ENCODE assay signal across 8 mouse cellular contexts in genomic region chr19:44519152-44519551, GRCm38 (mm10).
DNase-seq lines count a peak whose midpoint lies in the region.

No protein-coding gene starts in this region.

- DNase-seq in cerebellum, postnatal 10 days: peak; percentile 32 to 40
- no peak for DNase-seq in cerebellum, postnatal 36 days
- peak; percentile 29 for DNase-seq in urinary bladder, postnatal 14 days (ENCODE audit: low spot score)
- no peak for DNase-seq in urinary bladder, postnatal 25 days (ENCODE audit: low spot score)
- DNase-seq in kidney, postnatal 14 days: peak; percentile 69
- DNase-seq in testis, postnatal 14 days (ENCODE audit: low spot score): peak; percentile 60
- DNase-seq in cerebellum, adult 11 months: no peak
- DNase-seq in right cerebral cortex, postnatal 36 days (ENCODE audit: low spot score in 2 of 2): no peak

Comparison
In these comparisons a context has a peak if more than half of its experiments do, and no peak if none do; other contexts are left out.
1. DNase-seq: peak in cerebellum, postnatal 10 days (2 of 2), urinary bladder, postnatal 14 days (single experiment), kidney, postnatal 14 days (single experiment) and testis, postnatal 14 days (single experiment); none in cerebellum, postnatal 36 days (0 of 2), urinary bladder, postnatal 25 days (single experiment), cerebellum, adult 11 months (single experiment) and right cerebral cortex, postnatal 36 days (0 of 2).